Mouse (Mus musculus) cerebellum, adult 2 months (tissue): Measurements from ENCODE around the gene Tmem150b.

Experiments used
- CTCF ChIP-seq: fragments of 200-500 bp; IDR thresholded peaks from 2 replicates; pipeline ENCODE4 v1.5.1; 2011; ENCODE audit warnings: low read depth, mild to moderate bottlenecking, control low read depth, low read length, moderate library complexity, borderline replicate concordance; ENCODE audit not compliant: insufficient read depth
- POLR2A ChIP-seq: fragments of 200-500 bp; IDR thresholded peaks from 2 replicates; pipeline ENCODE4 v1.6.1; 2011; ENCODE audit warnings: low read length, control low read depth, borderline replicate concordance; ENCODE audit not compliant: insufficient read depth

DNA sequence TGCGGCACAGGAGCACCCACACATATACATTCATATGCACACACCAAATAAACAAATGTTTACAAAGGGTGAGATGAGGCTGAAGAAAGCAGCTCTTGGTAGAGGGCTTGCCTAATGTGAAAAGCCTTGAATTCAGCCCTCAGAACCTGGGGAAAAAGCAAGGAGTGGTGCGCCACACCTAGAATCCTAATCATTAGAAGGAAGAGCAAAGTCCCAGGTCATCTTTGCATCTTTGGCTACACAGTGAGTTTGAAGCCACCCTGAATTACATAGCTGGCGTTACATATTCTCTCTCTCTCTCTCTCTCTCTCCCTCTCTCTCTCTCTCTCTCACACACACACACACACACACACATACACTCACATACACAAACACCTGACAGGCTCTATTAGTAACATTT lies 5.8 kb downstream of the Tmem150b start:
- TF ChIP-seq CTCF (no peak), POLR2A (no peak)
